Mouse (Mus musculus) spleen, adult 2 months (tissue): ENCODE data around the gene Eef2k.

Experiments used
- CTCF ChIP-seq: fragments of 200-500 bp; IDR thresholded peaks from 2 replicates; pipeline ENCODE4 v1.5.1; 2011; ENCODE audit warnings: mild to moderate bottlenecking, inconsistent platforms; ENCODE audit not compliant: insufficient read depth, insufficient read length, insufficient replicate concordance; ENCODE audit errors: extremely low read depth
- POLR2A ChIP-seq: fragments of 200-500 bp; IDR thresholded peaks from 2 replicates; pipeline ENCODE4 v1.6.1; 2011; ENCODE audit warnings: low read depth, low read length, inconsistent platforms

DNA sequence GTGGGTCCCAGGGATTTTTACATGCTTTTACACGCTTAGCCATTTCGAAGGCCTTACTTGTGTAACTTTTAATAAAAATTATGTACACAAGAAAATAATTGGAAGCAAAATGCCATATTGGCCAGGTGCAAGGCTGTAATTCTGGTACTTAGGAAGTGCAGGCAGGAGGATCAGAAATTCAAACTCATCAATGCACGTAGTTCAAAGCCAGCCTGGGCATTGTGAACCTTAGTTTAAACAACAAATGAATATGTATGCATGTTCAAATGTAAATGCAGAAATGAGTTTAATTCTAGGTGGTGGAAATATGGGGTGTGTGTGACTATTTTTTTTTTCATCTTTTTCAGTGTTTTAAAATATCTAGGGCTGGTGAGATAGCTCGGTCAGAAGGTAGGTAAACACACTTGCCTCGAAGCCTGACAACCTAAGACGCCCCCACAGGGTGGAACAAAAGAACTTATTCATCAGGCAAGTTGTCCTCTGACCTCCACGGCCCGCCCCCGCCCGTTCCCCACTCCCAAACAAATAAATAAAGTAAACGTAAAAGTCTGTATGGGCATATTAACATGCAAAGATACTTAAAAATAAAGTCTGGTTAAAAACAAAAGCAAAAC is 73.7 kb downstream of the Eef2k start:
- TF ChIP-seq CTCF (no peak), POLR2A (no peak)
